Mouse (Mus musculus) hindbrain, postnatal 0 days (tissue): ENCODE results near the gene Gpx1. TPM values are rescaled to one million over a fixed set of nuclear protein-coding genes. Genes with fewer than 3 reads are reported as not detected.
A peak's percentile ranks its signal among the peaks of the same experiment; 100 is the strongest.

Source experiments
- ATAC-seq: fragments of 200-750 bp; cut with Nextera tagmentation; 2 replicates; pipeline ENCODE4 v1.8.0; 2017; ENCODE audit warnings: mild to moderate bottlenecking, moderate TSS enrichment, moderate library complexity
- DNase-seq: peaks from one replicate; pipeline ENCODE4 v3.0.0-alpha.2; 2015; ENCODE audit warnings: low spot score
- H3K27ac ChIP-seq: fragments of 300-500 bp; sonication (generic); 2 replicates; pipeline ENCODE4 v1.5.1; 2014; ENCODE audit warnings: mild to moderate bottlenecking
- H3K27me3 ChIP-seq: fragments of 300-500 bp; sonication (generic); 2 replicates; pipeline ENCODE4 v1.6.1; 2014; ENCODE audit warnings: low read length, mixed read lengths; ENCODE audit not compliant: insufficient read depth
- H3K36me3 ChIP-seq: fragments of 300-500 bp; sonication (generic); 2 replicates; pipeline ENCODE4 v1.6.1; 2014; ENCODE audit warnings: low read length, mixed read lengths; ENCODE audit not compliant: insufficient read depth
- H3K4me1 ChIP-seq: fragments of 300-500 bp; sonication (generic); 2 replicates; pipeline ENCODE4 v1.6.1; 2014; ENCODE audit warnings: antibody characterized with exemption, low read length, mixed read lengths; ENCODE audit not compliant: insufficient read depth
- H3K4me2 ChIP-seq: fragments of 300-500 bp; sonication (generic); 2 replicates; pipeline ENCODE4 v1.6.1; 2014; ENCODE audit warnings: low read depth, mild to moderate bottlenecking, low read length, moderate library complexity, mixed read lengths
- H3K4me3 ChIP-seq: fragments of 300-500 bp; sonication (generic); 2 replicates; pipeline ENCODE4 v1.5.1; 2014; ENCODE audit warnings: low read length
- H3K9ac ChIP-seq: fragments of 300-500 bp; sonication (generic); replicated peaks from 2 replicates; pipeline ENCODE4 v1.6.1; 2014; ENCODE audit warnings: mild to moderate bottlenecking, low read length, moderate library complexity, mixed read lengths
- H3K9me3 ChIP-seq: fragments of 300-500 bp; sonication (generic); 2 replicates; pipeline ENCODE4 v1.6.1; 2016; ENCODE audit warnings: low read length, mixed read lengths
- CTCF ChIP-seq: IDR thresholded peaks from 2 replicates; pipeline ENCODE4 v1.5.1; 2016; ENCODE audit warnings: antibody characterized with exemption, control low read depth, low read depth
- WGBS: fragments of 180-500 bp; shearing (Covaris S2); extraction: QIAGEN DNeasy Blood & Tissue Kit; methylation state at CpG from one replicate; pipeline ENCODE4 v1.1.7; 2014; 5-methylcytosine and 5-hydroxymethylcytosine counted together
- polyA plus RNA-seq: library from polyadenylated mRNA; unstranded; fragments of >200 nt; fragmentation: Nextera tagmentation; extraction: Ambion mirVana; gene quantifications from 2 replicates; pipeline ENCODE4 v1.2.1, GENCODE M21; 2015
- total RNA-seq: library from RNA; depleted of rRNA; stranded (reverse); fragments of >200 nt; gene quantifications from 2 replicates; pipeline ENCODE4 v1.2.3, GENCODE M21; 2014; rRNA removed

Gpx1 gene
- total RNA-seq (224 and 226 TPM in 2 replicates), polyA plus RNA-seq (426 and 460 TPM in 2 replicates)

DNA sequence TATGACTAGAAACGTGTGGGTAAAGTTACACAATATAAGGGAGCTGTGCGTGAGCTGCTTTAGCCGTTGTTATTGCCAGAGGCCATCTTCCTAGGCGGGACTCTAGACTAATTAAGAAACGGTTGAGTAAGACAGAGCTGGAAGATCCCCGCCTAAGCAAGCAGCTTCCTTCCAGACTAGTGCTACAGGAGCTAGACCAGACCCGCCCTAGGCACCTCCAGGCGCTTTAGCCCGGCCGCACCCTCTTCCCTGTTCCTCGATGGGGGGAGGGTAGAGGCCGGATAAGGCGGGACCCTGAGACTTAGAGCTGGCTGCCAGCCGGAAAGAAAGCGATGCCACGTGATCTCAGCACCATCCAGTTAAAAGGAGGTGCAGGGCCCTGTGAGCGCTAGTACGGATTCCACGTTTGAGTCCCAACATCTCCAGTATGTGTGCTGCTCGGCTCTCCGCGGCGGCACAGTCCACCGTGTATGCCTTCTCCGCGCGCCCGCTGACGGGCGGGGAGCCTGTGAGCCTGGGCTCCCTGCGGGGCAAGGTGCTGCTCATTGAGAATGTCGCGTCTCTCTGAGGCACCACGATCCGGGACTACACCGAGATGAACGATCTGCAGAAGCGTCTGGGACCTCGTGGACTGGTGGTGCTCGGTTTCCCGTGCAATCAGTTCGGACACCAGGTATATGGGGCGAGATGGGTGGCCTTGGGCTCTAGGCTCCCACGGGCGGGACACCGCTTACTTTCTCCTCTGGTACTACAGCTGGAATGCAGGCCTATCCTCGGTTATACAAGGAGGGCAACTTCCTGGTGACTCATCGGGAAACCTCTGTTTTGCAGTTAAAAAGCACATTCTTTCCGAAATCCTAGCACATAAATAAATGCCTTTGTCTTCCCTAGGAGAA lies at the start of gene Gpx1:
Gene Gpx1, plus strand, starts transcription at position 18 of the 896 bp plus-strand sequence.
- under 1% methylated on average over 49 of the region's 49 CpGs for WGBS
- ATAC-seq (peak; percentile 98), DNase-seq (peak; percentile 95)
- Histone ChIP-seq H3K27ac (peak within 1 kb of the TSS; percentile 95), H3K4me2 (peak within 1 kb of the TSS; percentile 84), H3K36me3 (peaks cover 16% of the 10 kb centered on the region; the same call in 1 of the 2 replicates), H3K4me1 (peaks cover 11% of the 10 kb centered on the region; the same call in 1 of the 2 replicates), H3K4me3 (peak within 1 kb of the TSS; percentile 65), H3K27me3 (no peaks in the 10 kb centered on the region), H3K9me3 (no peaks in the 10 kb centered on the region), H3K9ac (peak within 1 kb of the TSS; percentile 88)
- 0 out of 2 replicates have a peak, but pooled peaks have one; percentile 7 for TF ChIP-seq CTCF

- no peak for TF ChIP-seq CTCF
- Histone ChIP-seq H3K27me3 (no peaks in the 10 kb centered on the region), H3K4me2 (peak overlapping the region; percentile 78; the same call in 1 of the 2 replicates), H3K4me3 (no peak overlapping the region), H3K9me3 (no peaks in the 10 kb centered on the region), H3K36me3 (peaks cover 2% of the 10 kb centered on the region; the same call in 1 of the 2 replicates), H3K4me1 (peaks cover 3% of the 10 kb centered on the region; the same call in 1 of the 2 replicates), H3K27ac (no peak overlapping the region), H3K9ac (no peak overlapping the region)
- ATAC-seq: no peak
- DNase-seq: no peak
- WGBS: 65% methylated on average over 2 of the region's 2 CpGs
Observed at GRCm38 (mm10) chr9:108289347-108289746, 49.4 kb upstream of the Gpx1 start.

GRCm38 (mm10) chr9:108290016-108290750 lies 48.5 kb upstream of the Gpx1 start, which contains the start of gene Nicn1:
TSS of gene Nicn1 (plus strand) at chr9:108290429.
- Histone ChIP-seq H3K27ac (peak within 1 kb of the TSS; percentile 89), H3K4me3 (peak within 1 kb of the TSS; percentile 57), H3K4me1 (peaks cover 3% of the 10 kb centered on the region; the same call in 1 of the 2 replicates), H3K36me3 (peaks cover 10% of the 10 kb centered on the region), H3K4me2 (peak within 1 kb of the TSS; percentile 78), H3K9me3 (no peaks in the 10 kb centered on the region), H3K9ac (peak within 1 kb of the TSS; percentile 61), H3K27me3 (no peaks in the 10 kb centered on the region)
- peak; percentile 98 for ATAC-seq
- TF ChIP-seq CTCF: peak; percentile 17; the same call in 1 of the 2 replicates
- DNase-seq: peak; percentile 98
- WGBS: under 1% methylated on average over 32 of the region's 32 CpGs

- WGBS: 34% methylated on average over 6 of the region's 6 CpGs
- H3K9me3 ChIP-seq: no peaks in the 10 kb centered on the region
- peak; percentile 1; the same call in 1 of the 2 replicates for ATAC-seq
Observed at GRCm38 (mm10) chr9:108290773-108291172, 47.9 kb upstream of the Gpx1 start.

DNA sequence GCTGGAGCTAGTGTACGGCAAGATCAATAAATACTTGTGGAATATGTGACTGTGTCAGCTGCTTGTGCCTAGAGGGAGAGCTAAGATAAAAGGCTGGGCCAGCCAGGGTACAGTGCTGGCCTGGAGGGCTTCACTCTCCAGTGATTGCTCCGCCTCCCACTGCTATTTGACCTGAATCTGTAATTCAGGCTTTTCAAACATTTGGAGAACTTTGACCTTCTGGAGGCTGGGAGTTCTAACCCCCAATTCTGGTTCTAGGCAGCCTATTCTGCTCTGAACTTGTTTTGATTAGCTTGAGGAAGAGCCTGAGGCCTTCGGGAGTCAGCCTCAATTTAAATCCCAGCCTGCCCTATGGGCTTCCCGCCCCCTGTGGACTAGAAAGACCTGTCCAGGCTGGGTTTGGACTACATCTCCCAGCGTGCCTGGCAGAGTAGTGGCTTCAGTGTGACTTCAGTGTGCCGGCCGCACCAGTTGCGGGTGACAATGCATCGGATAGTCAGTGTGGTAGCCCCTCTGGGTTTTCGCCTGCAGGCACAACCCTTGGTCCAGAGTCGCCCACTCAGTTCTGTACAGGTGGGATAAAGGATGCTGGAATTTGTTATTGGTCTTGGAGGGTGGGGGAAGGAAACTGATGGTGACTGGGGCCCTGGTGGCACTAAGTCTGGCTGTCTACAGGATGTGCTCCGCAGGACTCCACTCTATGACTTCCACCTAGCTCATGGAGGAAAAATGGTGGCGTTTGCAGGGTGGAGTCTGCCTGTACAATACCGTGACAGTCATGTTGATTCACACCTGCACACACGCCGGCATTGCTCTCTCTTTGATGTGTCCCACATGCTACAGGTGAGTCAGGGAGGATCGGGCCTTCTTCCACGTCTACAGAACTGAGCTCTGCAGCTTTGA lies 42.0 kb upstream of the Gpx1 start, which contains the start of gene Amt:
Gene Amt, plus strand, starts transcription at position 401 of the 903 bp plus-strand sequence.
- no peaks in the 10 kb centered on the region for H3K4me1 ChIP-seq
- H3K9me3 ChIP-seq: no peaks in the 10 kb centered on the region
- peak within 1 kb of the TSS; percentile 19 for H3K4me3 ChIP-seq
- H3K4me2 ChIP-seq: peak within 1 kb of the TSS; percentile 51
- no peaks in the 10 kb centered on the region for H3K27me3 ChIP-seq
- no peak for TF ChIP-seq CTCF
- ATAC-seq (peak; percentile 79), DNase-seq (peak; percentile 53)
- H3K36me3 ChIP-seq: peaks cover 23% of the 10 kb centered on the region
- WGBS: 19% methylated on average over 18 of the region's 18 CpGs
- no peak within 1 kb of the TSS; the same call in 1 of the 2 replicates for H3K9ac ChIP-seq
- H3K27ac ChIP-seq: peak within 1 kb of the TSS; percentile 71

More at GRCm38 (mm10) chr9:108290773-108291172, 47.9 kb upstream of the Gpx1 start:
- TF ChIP-seq CTCF: no peak
- H3K27ac ChIP-seq: peak overlapping the region; percentile 89
- H3K36me3 ChIP-seq: peaks cover 12% of the 10 kb centered on the region
- H3K4me3 ChIP-seq: peak overlapping the region; percentile 57
- H3K4me1 ChIP-seq: peaks cover 3% of the 10 kb centered on the region; the same call in 1 of the 2 replicates
- H3K9ac ChIP-seq: peak overlapping the region; percentile 61
- no peaks in the 10 kb centered on the region for H3K27me3 ChIP-seq
- H3K4me2 ChIP-seq: peak overlapping the region; percentile 78
- no peak for DNase-seq
